Mouse (Mus musculus): Measurements from ENCODE around the gene Osbp. TPM values are rescaled to one million over a fixed set of nuclear protein-coding genes. Genes with fewer than 3 reads are reported as not detected.

Osbp gene
- polyA plus RNA-seq, 1 experiment from 2014 or later: 7.2 TPM

DNA sequence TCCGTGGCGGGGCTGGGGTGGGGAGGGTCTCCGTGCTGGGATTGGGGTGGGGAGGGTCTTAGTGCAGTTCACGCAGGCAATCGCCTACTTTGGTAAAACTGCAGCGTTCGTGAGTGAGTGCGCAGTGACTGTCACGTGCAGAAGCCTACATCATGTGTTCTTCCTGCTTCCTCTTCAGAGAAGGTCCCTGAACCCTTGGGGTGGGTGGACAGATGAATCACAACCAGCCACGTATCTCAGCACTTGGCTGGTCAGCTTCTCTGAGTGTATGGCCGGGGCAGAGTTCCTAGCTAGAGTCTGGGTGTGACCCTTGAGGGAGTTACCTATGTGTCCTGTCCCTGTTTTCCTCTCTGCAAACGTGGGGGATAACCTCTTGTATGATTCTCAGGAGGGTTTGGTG lies 47.5 kb downstream of the Osbp start:
- ATAC-seq (no peak), DNase-seq (ENCODE audit: low spot score) (peak; percentile 14)
- Histone ChIP-seq H3K9me3 (replicated peaks; ENCODE audit: control insufficient read depth, low read length) (no peaks in the 10 kb centered on the region), H3K9ac (ENCODE audit: low read length) (peak overlapping the region; percentile 32), H3K4me2 (ENCODE audit: low read length) (peak overlapping the region; percentile 64), H3K4me3 (ENCODE audit: low read depth, low read length) (peak overlapping the region; percentile 63), H3K36me3 (ENCODE audit: control insufficient read depth, insufficient read depth, low read length) (no peaks in the 10 kb centered on the region), H3K27me3 (replicated peaks; ENCODE audit: control insufficient read depth, insufficient read depth, low read length) (no peaks in the 10 kb centered on the region), H3K27ac (ENCODE audit: low read depth, low read length) (no peak overlapping the region), H3K4me1 (ENCODE audit: control insufficient read depth, insufficient read depth, low read length) (no peaks in the 10 kb centered on the region)
- WGBS: under 1% methylated on average over 12 of the region's 12 CpGs

DNA sequence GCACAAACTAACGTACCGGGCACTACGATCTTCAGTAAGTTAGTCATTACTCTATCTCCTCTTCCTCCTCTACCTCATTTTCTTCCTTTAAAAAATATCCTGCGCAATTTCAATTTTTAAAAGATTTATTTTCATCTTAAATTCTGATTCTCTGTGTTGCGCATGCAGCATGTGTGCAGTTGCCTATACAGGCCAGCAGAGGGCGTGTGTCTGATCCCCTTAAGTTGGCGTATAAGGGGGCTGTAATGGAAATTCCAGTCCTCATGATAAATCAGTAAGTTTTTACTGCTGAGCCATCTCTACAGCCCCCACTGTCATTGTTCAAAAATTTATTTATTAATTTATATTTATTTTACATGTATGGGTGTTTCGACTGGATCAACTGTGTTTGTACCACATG lies 50.0 kb downstream of the Osbp start:
- ATAC-seq: no peak
- 63% methylated on average over 8 of the region's 8 CpGs for WGBS
- no peak for DNase-seq (ENCODE audit: low spot score)

DNA sequence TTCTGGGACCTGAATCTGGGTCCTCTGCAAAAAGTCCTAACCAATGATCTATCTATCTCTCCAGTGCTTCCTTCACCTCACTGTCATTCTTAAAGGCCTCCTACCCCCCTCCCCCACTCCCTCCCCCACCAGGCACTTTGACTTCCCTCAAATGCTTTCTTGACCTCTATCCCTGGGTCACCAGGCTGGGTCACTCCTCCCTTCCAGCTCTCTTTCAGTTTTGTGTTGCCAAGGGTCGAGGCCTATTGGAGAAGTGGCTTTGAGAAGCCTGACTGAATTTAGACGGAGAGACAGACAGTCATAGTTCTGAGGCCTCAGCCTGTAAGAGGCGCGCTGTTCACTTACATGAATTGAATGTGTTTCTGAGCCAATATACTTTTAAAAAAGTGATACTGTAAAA lies 50.5 kb downstream of the Osbp start:
- ATAC-seq (no peak), DNase-seq (ENCODE audit: low spot score) (no peak)
- no peaks in the 10 kb centered on the region for H3K4me1 ChIP-seq (ENCODE audit: control insufficient read depth, insufficient read depth, low read length)
- H3K27me3 ChIP-seq (replicated peaks; ENCODE audit: control insufficient read depth, insufficient read depth, low read length): no peaks in the 10 kb centered on the region
- H3K4me3 ChIP-seq (ENCODE audit: low read depth, low read length): no peak overlapping the region
- 77% methylated on average over 4 of the region's 4 CpGs for WGBS
- no peak overlapping the region for H3K27ac ChIP-seq (ENCODE audit: low read depth, low read length)
- H3K36me3 ChIP-seq (ENCODE audit: control insufficient read depth, insufficient read depth, low read length): no peaks in the 10 kb centered on the region
- no peaks in the 10 kb centered on the region for H3K9me3 ChIP-seq (replicated peaks; ENCODE audit: control insufficient read depth, low read length)
- no peak overlapping the region for H3K4me2 ChIP-seq (ENCODE audit: low read length)
- no peak overlapping the region for H3K9ac ChIP-seq (ENCODE audit: low read length)

More for the DNA sequence above, 50.0 kb downstream of the Osbp start:
- no peaks in the 10 kb centered on the region for H3K27me3 ChIP-seq (replicated peaks; ENCODE audit: control insufficient read depth, insufficient read depth, low read length)
- H3K27ac ChIP-seq (ENCODE audit: low read depth, low read length): no peak overlapping the region
- no peaks in the 10 kb centered on the region for H3K36me3 ChIP-seq (ENCODE audit: control insufficient read depth, insufficient read depth, low read length)
- H3K4me1 ChIP-seq (ENCODE audit: control insufficient read depth, insufficient read depth, low read length): no peaks in the 10 kb centered on the region
- no peak overlapping the region for H3K4me3 ChIP-seq (ENCODE audit: low read depth, low read length)
- H3K9me3 ChIP-seq (replicated peaks; ENCODE audit: control insufficient read depth, low read length): no peaks in the 10 kb centered on the region
- H3K9ac ChIP-seq (ENCODE audit: low read length): no peak overlapping the region
- H3K4me2 ChIP-seq (ENCODE audit: low read length): no peak overlapping the region

DNA sequence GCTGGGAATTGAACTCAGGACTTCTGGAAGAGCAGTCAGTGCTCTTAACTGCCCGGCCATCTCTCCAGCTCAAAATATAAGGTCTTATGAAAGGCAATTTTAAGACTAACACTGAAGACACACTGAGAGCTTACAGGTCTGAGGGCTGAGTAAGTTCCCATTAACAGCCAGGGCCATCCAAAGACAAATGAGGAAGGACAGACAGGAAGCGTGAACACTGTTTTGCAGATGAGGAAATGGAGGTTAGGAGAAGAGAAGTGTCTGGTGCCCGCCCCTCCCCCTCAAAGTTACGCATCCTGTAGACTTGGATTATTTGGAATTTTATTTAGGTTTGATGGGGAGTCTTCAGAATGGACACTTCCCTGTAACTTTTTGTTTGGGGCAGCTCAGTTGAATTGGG lies 58.4 kb downstream of the Osbp start:
- no peaks in the 10 kb centered on the region for H3K27me3 ChIP-seq (replicated peaks; ENCODE audit: control insufficient read depth, insufficient read depth, low read length)
- no peaks in the 10 kb centered on the region for H3K9me3 ChIP-seq (replicated peaks; ENCODE audit: control insufficient read depth, low read length)
- no peak overlapping the region for H3K4me2 ChIP-seq (ENCODE audit: low read length)
- no peak for ATAC-seq
- DNase-seq (ENCODE audit: low spot score): no peak
- no peak overlapping the region for H3K9ac ChIP-seq (ENCODE audit: low read length)
- no peak overlapping the region for H3K27ac ChIP-seq (ENCODE audit: low read depth, low read length)
- WGBS: 88% methylated on average over 4 of the region's 4 CpGs
- no peak overlapping the region for H3K4me3 ChIP-seq (ENCODE audit: low read depth, low read length)
- no peaks in the 10 kb centered on the region for H3K36me3 ChIP-seq (ENCODE audit: control insufficient read depth, insufficient read depth, low read length)
- no peaks in the 10 kb centered on the region for H3K4me1 ChIP-seq (ENCODE audit: control insufficient read depth, insufficient read depth, low read length)

DNA sequence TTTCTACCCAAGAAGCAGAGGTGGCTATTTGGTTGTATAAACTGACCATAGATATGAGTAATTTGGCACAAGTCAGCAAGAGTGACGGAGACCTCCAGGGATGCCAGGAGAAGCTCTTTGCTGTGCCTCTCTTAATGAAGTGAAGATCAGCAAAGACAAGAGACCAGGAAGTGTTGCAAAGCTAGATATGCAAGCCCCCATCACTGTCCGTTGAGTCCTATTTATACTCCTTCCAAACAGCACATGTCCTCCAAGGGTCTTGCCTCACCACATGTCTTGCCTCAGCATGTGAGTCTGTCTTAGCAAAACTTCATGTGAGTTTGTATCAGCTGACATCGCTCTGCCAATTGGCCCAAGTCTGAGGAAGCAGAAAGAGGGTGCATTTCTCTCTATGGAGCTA lies 59.6 kb downstream of the Osbp start:
- 91% methylated on average over 3 of the region's 3 CpGs for WGBS
- H3K9ac ChIP-seq (ENCODE audit: low read length): no peak overlapping the region
- ATAC-seq: no peak
- no peaks in the 10 kb centered on the region for H3K36me3 ChIP-seq (ENCODE audit: control insufficient read depth, insufficient read depth, low read length)
- H3K27ac ChIP-seq (ENCODE audit: low read depth, low read length): no peak overlapping the region
- H3K4me2 ChIP-seq (ENCODE audit: low read length): no peak overlapping the region
- no peaks in the 10 kb centered on the region for H3K27me3 ChIP-seq (replicated peaks; ENCODE audit: control insufficient read depth, insufficient read depth, low read length)
- no peak for DNase-seq (ENCODE audit: low spot score)
- H3K4me1 ChIP-seq (ENCODE audit: control insufficient read depth, insufficient read depth, low read length): no peaks in the 10 kb centered on the region
- H3K4me3 ChIP-seq (ENCODE audit: low read depth, low read length): no peak overlapping the region
- no peaks in the 10 kb centered on the region for H3K9me3 ChIP-seq (replicated peaks; ENCODE audit: control insufficient read depth, low read length)

DNA sequence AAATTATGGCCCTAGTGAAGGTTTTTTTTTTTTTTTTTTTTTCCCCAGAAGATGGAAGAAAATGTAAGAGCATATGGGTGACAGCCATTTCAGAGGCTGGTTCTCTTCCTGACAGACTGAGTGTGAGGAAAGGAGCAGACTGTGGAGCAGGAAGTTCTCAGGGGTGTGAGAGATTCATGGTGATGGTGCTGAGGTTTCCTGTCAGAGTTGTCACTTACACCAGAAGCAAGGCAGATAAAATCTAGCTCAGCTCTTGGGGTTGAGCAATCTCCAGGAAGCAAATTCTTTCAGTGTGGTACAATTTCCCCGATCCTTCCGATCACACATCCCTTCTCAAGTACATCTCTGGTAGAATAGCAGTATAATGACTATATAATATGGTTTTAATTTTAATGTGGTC lies 60.9 kb downstream of the Osbp start:
- H3K27ac ChIP-seq (ENCODE audit: low read depth, low read length): no peak overlapping the region
- 91% methylated on average over 2 of the region's 2 CpGs for WGBS
- no peaks in the 10 kb centered on the region for H3K9me3 ChIP-seq (replicated peaks; ENCODE audit: control insufficient read depth, low read length)
- no peak for DNase-seq (ENCODE audit: low spot score)
- no peak overlapping the region for H3K4me2 ChIP-seq (ENCODE audit: low read length)
- H3K4me3 ChIP-seq (ENCODE audit: low read depth, low read length): no peak overlapping the region
- H3K36me3 ChIP-seq (ENCODE audit: control insufficient read depth, insufficient read depth, low read length): no peaks in the 10 kb centered on the region
- H3K4me1 ChIP-seq (ENCODE audit: control insufficient read depth, insufficient read depth, low read length): no peaks in the 10 kb centered on the region
- H3K27me3 ChIP-seq (replicated peaks; ENCODE audit: control insufficient read depth, insufficient read depth, low read length): no peaks in the 10 kb centered on the region
- no peak overlapping the region for H3K9ac ChIP-seq (ENCODE audit: low read length)
- ATAC-seq: no peak

DNA sequence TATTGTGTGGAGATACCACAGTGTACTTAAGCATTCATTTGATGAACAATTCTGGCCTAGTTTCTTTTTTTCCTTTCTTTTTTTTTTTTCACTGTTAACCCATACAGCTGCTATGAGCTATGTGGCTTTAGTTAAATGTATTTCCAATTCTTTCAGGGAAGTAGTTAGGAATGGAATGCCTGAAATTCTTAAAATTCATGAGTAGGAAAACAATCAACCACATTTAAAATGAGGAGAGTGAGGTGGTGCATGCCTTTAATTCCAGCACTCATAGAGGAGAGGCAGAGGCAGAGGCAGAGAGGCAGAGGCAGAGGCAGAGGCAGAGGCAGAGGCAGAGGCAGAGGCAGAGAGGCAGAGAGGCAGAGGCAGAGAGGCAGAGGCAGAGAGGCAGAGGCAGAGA lies 72.0 kb downstream of the Osbp start:
- Histone ChIP-seq H3K4me2 (ENCODE audit: low read length) (no peak overlapping the region), H3K27me3 (replicated peaks; ENCODE audit: control insufficient read depth, insufficient read depth, low read length) (no peaks in the 10 kb centered on the region), H3K9me3 (replicated peaks; ENCODE audit: control insufficient read depth, low read length) (no peaks in the 10 kb centered on the region), H3K4me1 (ENCODE audit: control insufficient read depth, insufficient read depth, low read length) (no peaks in the 10 kb centered on the region), H3K4me3 (ENCODE audit: low read depth, low read length) (no peak overlapping the region), H3K27ac (ENCODE audit: low read depth, low read length) (no peak overlapping the region), H3K36me3 (ENCODE audit: control insufficient read depth, insufficient read depth, low read length) (no peaks in the 10 kb centered on the region), H3K9ac (ENCODE audit: low read length) (no peak overlapping the region)
- DNase-seq (ENCODE audit: low spot score): no peak
- ATAC-seq: no peak

DNA sequence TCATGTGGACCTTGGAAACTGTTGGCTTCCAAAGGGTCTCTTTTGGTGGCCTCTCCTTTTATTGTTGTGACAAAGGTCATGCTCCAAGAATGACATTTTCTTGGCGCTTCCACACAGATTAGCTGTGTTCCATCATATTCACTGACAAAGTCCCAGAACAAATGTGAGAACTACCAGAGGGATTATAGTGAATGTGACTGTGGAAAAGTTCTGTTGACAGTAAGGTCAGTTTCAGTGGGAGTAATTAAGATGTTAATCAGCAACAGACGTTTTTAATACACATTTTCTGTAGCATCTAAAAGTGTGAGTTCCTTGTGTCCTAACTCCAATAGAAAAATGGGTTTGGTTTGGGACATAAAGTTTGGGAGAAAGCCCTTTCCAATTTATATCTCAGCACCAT lies 75.5 kb downstream of the Osbp start, which contains the start of gene Olfr1423:
Olfr1423 (minus strand) TSS at position 101 of the 400 bp plus-strand sequence.
- no peaks in the 10 kb centered on the region for H3K9me3 ChIP-seq (replicated peaks; ENCODE audit: control insufficient read depth, low read length)
- 76% methylated on average over 2 of the region's 2 CpGs for WGBS
- no peak within 1 kb of the TSS for H3K27ac ChIP-seq (ENCODE audit: low read depth, low read length)
- H3K27me3 ChIP-seq (replicated peaks; ENCODE audit: control insufficient read depth, insufficient read depth, low read length): no peaks in the 10 kb centered on the region
- H3K9ac ChIP-seq (ENCODE audit: low read length): no peak within 1 kb of the TSS
- no peaks in the 10 kb centered on the region for H3K4me1 ChIP-seq (ENCODE audit: control insufficient read depth, insufficient read depth, low read length)
- H3K4me3 ChIP-seq (ENCODE audit: low read depth, low read length): no peak within 1 kb of the TSS
- no peak for DNase-seq (ENCODE audit: low spot score)
- H3K36me3 ChIP-seq (ENCODE audit: control insufficient read depth, insufficient read depth, low read length): no peaks in the 10 kb centered on the region
- H3K4me2 ChIP-seq (ENCODE audit: low read length): no peak within 1 kb of the TSS
- no peak for ATAC-seq

DNA sequence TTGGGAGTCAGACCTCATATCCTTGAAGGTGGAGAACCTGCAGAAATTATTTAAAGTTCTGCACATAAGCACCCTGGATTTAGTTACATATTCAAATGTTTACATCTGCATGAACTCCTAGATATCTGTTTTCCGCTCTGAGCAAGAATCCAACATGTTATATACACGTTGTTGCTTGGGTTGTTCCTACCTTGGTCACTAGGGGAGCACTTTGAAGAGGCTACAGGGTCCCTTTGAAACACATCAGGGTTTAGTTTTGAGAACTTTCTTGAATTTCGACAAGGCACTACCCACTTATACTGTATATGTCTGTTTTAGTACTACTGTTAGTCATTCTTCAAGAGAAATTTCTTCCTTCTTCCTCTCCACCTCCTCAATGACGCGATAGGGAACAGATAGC lies 77.4 kb downstream of the Osbp start:
- Histone ChIP-seq H3K9ac (ENCODE audit: low read length) (no peak overlapping the region), H3K4me3 (ENCODE audit: low read depth, low read length) (no peak overlapping the region), H3K36me3 (ENCODE audit: control insufficient read depth, insufficient read depth, low read length) (no peaks in the 10 kb centered on the region), H3K9me3 (replicated peaks; ENCODE audit: control insufficient read depth, low read length) (no peaks in the 10 kb centered on the region), H3K27ac (ENCODE audit: low read depth, low read length) (no peak overlapping the region), H3K4me1 (ENCODE audit: control insufficient read depth, insufficient read depth, low read length) (no peaks in the 10 kb centered on the region), H3K4me2 (ENCODE audit: low read length) (no peak overlapping the region), H3K27me3 (replicated peaks; ENCODE audit: control insufficient read depth, insufficient read depth, low read length) (no peaks in the 10 kb centered on the region)
- WGBS: 91% methylated on average over 5 of the region's 5 CpGs
- ATAC-seq (no peak), DNase-seq (ENCODE audit: low spot score) (no peak)

Measured in forebrain, embryonic 14.5 days (tissue).